Mouse (Mus musculus) fat pad, adult 2 months (tissue): ENCODE measurements around the gene Gm21732.
"Not testable (repeated sequence)": the region's sequence is repeated elsewhere in the genome, so short reads cannot be mapped to it uniquely, and the experiment has no call there.

Source experiments
- DNase-seq: peaks from one replicate; pipeline ENCODE4 v3.0.0-alpha.2; 2011; ENCODE audit warnings: low read depth, low spot score; ENCODE audit errors: extremely low read depth

Gene Gm21732

DNA sequence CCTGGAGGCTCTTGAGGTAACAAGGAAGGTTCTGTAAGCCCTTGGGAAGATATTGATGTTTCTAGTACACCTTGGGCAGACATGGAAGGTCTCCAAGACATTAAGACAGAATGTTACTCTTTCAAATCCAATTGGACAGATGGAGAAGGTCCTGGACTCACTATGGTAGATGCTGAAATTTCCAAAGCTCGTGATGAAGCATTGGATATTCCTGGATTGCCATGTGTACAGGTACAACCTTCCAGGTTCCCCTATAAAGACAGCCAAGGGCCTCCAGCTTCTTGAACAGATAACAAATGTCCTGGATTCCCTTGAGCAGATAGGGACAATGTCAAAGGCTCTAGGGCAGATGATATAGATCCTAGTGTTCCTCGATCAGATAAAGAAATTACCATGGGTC is at the start of gene Gm21732:
Gm21732 (minus strand) TSS at position 101 of the 400 bp plus-strand sequence.
- DNase-seq, result not testable (repeated sequence)
